Mouse (Mus musculus): ENCODE measurements around the gene Alkbh3.

DNA sequence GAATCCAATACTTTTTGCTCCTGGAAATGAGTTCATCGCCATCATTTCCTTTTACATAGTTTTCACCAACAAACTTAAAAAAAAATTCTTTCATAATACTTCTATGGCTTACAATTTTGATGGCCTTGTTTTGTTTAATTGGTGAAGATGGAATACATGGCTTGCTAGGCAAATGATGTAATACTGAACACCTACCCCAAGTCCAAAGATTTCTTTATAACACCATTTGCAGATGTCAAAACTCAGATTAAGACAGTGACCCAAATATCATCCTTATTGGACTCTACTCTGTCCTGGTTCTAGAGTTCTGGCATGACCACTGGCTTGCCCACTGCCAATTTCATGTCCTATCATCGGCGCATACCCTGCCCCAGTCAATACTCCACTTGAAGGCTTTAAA lies 40.3 kb upstream of the Alkbh3 start:
- no peak for TF ChIP-seq EP300 (IDR thresholded peaks at IDR 0.05; ENCODE audit: low read depth)
- no peak for TF ChIP-seq CTCF (IDR thresholded peaks at IDR 0.05; ENCODE audit: low read depth)
